Mouse (Mus musculus) right cerebral cortex, postnatal 10 days (tissue): ENCODE measurements around the gene Mrps26.
A peak's percentile ranks its signal among the peaks of the same experiment; 100 is the strongest.
"Not testable (repeated sequence)": the region's sequence is repeated elsewhere in the genome, so short reads cannot be mapped to it uniquely, and the experiment has no call there.

ENCODE experiments used
- DNase-seq, 2 experiments: peaks; one replicate each; pipeline ENCODE4 v3.0.0; 2021; ENCODE audit warnings: low spot score in 2 of 2

The Mrps26 gene

GRCm38 (mm10) chr2:130575873-130576272 is 12.3 kb downstream of the Mrps26 start, which contains the start of gene Oxt:
Oxt (plus strand) TSS chr2:130576173.
- DNase-seq, result no peak

GRCm38 (mm10) chr2:130576564-130576963 is 13.0 kb downstream of the Mrps26 start:
- DNase-seq, result not testable (repeated sequence)

DNA sequence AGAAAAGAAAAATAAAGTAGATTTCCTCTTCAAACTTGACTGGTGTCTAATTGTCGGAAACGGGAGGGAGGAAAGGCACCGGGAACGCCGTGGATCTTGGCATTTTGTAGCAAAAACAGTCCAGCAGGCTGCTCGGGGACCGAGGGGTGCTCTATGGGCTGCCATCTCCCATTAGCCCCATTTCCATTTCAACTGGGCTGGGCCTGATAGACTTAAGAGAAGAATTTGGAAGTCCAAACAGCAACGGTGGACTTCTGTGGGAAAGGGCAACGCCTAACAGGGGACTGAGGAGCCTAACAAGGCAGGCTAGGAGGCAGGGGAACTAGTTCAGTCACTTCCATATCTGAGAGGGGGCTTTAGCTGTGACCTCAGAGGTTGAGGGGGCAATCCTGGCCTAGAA is 13.5 kb downstream of the Mrps26 start:
- no peak for DNase-seq

DNA sequence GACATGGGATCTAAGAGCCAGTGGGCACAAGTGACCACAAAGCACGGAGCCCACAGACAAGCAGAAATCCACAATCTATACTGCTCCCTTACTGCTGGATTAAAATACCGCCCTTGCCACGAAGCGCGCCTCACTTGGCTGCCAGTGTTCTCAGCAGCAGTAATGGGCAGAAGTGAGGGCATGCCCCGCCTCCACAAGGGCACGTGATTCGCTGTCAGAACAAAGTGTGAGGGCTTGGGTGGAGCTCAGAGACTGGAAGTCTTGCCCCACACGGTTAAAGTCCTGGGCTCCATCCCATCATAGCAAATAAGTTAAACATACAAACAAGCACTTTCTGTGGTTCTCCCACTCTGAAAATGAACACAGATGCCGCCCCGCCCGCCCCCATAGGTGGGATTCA is 14.1 kb downstream of the Mrps26 start:
- DNase-seq, result peak in 1 of 2 experiments; percentile 43

DNA sequence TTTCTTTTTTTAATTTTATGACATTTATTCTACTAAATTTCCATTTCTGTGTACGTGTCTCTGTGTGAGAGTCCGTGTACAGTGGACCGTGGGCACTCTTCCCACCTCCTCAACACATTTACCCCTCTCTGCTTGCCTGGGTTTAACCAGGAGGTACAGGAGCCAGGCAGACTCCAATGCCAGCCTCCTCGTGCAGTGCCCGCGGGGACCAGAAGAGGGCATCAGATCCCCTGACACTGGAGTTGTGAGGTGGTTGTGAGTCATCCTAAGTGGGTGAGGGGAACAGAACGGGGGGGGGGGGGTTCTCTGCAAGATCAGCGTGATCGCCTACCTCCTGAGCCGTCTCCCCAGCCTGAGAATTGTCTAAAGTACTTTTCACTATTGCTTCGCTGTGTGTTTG is 14.6 kb downstream of the Mrps26 start:
- peak in 1 of 2 experiments; percentile 57 for DNase-seq

GRCm38 (mm10) chr2:130579791-130580190 is 16.2 kb downstream of the Mrps26 start:
- no peak for DNase-seq

- no peak for DNase-seq
Observed at GRCm38 (mm10) chr2:130581201-130581600, 17.7 kb downstream of the Mrps26 start.

DNA sequence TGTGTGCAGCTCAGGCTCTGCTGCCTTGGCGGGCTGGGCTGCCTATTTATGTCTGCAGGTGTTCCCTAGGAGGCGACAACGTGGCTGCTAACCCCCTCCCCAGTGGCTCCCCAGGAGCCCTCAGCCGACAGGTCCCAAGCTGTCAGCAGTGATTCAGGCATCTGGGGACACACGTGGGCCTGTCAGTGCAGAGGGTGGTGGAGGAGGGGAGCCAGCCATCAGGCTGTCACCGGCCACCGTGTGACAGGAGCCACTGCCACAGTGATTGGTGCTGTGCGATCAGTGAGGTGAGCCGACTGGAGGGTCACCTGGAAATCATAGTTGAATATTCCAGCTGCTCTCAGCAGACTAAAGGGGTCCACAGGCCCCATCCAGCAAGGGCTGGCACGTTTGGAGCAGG is 19.0 kb downstream of the Mrps26 start, which contains the start of gene Avp:
Gene Avp (minus strand): TSS at position 3 of the 400 bp plus-strand sequence.
- DNase-seq, result no peak

- DNase-seq, result no peak
Observed at GRCm38 (mm10) chr2:130583902-130584560, 20.5 kb downstream of the Mrps26 start.

- peak; percentile 72 to 75 for DNase-seq
Observed at GRCm38 (mm10) chr2:130586016-130586415, 22.5 kb downstream of the Mrps26 start.

DNA sequence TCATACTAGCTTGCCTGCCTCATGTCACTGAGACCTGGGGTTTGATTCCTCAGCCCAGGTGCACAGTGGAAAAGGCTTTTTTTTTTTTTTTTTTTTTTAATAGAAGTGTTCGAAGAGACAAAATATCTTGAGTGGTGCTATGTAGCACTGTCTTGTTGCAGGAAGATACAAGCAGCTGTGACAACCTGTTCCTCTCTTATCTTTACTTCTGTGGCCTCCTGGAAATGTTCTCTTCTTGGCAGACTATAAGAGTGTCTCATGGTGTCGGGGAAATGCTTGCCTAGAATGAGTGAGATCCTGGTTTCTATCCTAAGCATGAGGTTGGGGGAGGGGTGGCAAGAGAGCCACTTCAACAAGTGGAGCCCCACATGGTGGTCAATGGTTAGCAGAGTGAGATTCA is 24.8 kb downstream of the Mrps26 start:
- DNase-seq, result no peak

DNA sequence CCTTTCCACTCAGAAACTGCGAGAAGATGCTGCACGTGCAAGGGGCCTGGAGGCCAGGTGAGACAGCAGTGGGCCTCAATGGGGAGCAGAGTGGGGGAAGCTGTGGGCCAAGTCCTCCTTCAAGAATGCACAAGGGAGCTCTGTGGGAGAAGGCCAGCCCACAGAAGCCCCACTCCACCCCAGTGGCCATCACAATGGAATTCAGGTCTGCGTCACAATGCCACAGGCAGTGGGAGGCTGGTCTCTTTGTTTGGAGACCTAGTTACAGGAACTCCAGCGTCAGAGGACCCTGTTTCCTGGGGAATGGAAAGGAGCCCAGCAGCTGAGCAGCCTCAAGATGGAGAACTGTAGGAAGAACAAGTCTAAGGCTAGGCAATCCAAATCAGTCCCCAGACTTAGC is 25.6 kb downstream of the Mrps26 start:
- no peak for DNase-seq

DNA sequence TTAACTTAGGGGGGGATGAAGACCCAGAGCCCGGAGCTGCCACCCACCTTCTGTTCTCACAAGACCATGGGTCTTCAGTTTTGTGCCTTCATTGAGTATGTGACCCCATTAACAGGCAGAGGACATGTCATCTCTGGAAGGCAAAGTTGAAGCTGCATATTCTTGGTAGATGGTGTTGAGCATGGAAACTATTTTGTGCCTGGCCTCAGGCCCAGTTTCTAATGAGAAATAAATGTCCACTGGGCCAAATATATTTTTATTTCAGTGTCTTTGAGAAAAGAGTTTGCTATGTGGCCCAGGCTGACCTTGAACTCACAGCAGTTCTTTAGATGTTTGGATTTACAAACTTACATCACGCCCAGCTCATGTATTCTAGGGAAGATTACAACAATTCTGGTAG is 26.2 kb downstream of the Mrps26 start:
- no peak for DNase-seq

- no peak for DNase-seq
Observed at GRCm38 (mm10) chr2:130591016-130591415, 27.5 kb downstream of the Mrps26 start.

- DNase-seq, result no peak
Observed at GRCm38 (mm10) chr2:130595596-130595995, 32.1 kb downstream of the Mrps26 start.

DNA sequence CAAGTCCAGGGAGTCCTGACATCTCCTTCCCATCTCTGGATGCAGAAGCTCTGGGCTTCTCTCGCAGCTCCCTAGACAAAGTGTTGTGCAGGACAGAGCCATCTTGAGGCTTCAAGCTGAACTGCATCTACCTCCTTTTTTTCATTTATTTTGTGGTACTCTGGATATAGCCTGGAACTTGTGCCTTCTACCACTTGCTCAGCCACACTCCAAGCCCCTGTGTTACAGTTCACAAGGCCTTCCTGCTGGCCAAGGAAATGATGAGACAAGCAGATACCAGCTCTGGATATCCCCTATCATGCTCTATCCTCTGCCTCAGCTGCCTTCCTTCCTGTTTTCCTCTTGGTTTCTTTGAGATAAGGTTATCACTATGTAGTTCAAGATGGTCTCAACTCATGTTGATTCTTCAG is 34.1 kb downstream of the Mrps26 start:
- DNase-seq, result peak in 1 of 2 experiments; percentile 57

GRCm38 (mm10) chr2:130598399-130598798 is 34.9 kb downstream of the Mrps26 start:
- no peak for DNase-seq

DNA sequence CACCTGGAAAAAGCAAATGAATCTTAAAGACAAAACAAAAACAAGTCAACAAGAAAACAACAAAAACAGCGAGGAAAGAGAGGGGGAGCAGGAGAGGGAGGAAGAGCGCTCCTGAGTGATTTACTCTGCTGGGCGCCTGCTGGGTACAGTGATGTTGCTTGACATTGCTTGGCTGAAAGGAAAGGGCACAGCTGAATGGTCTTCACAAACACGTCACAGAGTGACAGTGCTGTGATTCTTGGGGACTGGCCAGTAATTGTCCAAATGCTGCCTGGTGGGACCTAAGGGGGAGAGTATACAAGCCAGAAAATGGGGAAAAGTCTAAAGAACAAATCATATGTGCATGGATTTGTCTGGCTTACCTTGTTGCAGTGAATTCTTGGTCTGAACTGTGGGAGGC is 38.7 kb downstream of the Mrps26 start:
- DNase-seq, result no peak

DNA sequence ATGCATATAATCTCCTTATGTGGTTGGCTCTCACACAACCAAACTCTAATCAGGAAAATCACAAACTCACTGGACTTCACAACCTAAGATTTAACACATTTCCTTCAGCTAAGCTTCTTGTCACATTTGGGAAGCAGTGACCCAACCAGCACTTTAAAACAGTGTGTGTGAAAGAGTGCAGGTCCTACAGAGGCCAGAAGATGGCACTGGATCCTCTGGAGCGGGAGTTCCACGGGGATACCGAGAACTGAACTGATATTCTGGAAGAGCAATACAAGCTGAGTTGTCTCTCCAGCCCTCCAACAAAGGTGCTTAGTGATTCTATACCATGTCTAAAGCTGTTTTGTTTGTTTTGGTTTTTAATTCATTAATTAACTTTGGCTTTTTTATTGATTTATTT is 49.5 kb downstream of the Mrps26 start:
- DNase-seq, result no peak
